Mouse (Mus musculus) left cerebral cortex, adult 2 months (tissue): ENCODE measurements at regions not wholly inside any gene's neighbourhood (a gene's known extent, or its start where the extent isn't known, plus 50 kb on each side); places are given as distances from the start of the nearest gene placed in this dataset.

Source experiments
- DNase-seq, 2 experiments: peaks; one replicate each; pipeline ENCODE4 v3.0.0; 2021 to 2022; ENCODE audit warnings: low spot score in 2 of 2, mixed read lengths in 1 of 2; ENCODE audit errors: extremely low spot score in 1 of 2
- H3K27ac ChIP-seq: fragments of 200-600 bp; 2 replicates; pipeline ENCODE4 v1.8.1; 2022
- H3K4me3 ChIP-seq: fragments of 200-600 bp; 2 replicates; pipeline ENCODE4 v1.8.1; 2022
- CTCF ChIP-seq: fragments of 200-600 bp; IDR thresholded peaks from 2 replicates; pipeline ENCODE4 v1.8.1; 2022; ENCODE audit warnings: antibody characterized with exemption, mild to moderate bottlenecking, moderate library complexity
- intact Hi-C: fragments of 180-260 bp; cut with DNase I; formaldehyde crosslinking; loops from one replicate; pipeline ENCODE4 v1.15.1; 2025

DNA sequence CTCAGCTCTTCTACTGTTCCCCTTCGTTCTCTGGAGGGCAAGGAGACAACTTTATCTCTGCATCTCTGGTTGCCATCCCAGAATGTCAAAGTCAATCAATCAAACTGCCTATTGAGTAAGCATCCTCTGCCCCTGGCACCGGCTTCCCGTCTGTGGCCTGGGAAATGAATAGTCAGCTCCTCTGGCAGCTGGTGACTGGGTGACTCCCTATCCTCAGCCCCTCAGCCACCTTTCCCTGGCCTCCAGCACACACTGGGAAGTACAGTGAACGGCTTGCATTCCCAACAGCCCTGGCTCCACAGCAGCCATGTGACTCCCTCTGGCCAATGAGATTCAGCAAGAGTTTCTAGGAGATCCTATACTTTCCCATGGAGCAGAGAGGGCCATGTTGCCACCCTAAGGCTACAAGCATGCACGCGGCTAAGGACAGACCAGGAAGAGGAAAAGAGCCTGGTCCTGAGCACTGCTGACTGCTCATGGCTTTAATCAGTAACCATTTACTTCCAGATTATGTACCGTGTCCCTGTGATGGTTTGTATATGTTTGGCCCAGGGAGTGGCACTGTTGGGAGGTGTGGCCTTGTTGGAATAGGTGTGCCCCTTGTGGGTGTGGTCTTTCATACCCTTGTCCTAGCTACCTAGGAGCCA, 119.6 kb downstream of the Inhbb start:
- no peak for TF ChIP-seq CTCF
- no peak for DNase-seq
- H3K4me3 ChIP-seq = no peak overlapping the region
- intact Hi-C loops = no loop called here
- H3K27ac ChIP-seq = no peak overlapping the region

GRCm38 (mm10) chr1:119301931-119302330, 120.1 kb downstream of the Inhbb start:
- H3K4me3 ChIP-seq = no peak overlapping the region
- intact Hi-C loops = no loop called here
- H3K27ac ChIP-seq = no peak overlapping the region
- TF ChIP-seq CTCF = no peak
- no peak for DNase-seq

DNA sequence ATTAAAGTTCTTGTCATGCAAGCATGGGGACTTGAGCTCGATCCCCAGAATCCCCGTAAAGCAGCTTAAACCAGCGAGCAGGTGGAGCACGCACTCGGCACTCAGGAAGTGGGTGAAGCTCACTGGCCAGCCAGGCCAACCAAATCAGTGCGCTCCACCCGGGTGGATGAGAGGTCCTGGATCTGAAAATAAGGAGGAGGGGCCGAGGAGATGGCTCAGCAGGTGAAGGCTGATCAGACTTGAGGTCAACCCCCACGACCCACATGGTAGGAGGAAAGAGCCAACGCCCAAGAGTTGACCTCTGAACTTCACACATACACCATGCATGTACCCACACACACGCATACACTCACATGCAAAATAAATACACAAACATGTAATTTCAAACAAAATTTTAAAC, 120.8 kb downstream of the Inhbb start:
- TF ChIP-seq CTCF = no peak
- intact Hi-C loops = no loop called here
- Histone ChIP-seq H3K27ac (no peak overlapping the region), H3K4me3 (no peak overlapping the region)
- DNase-seq = no peak

- TF ChIP-seq CTCF = no peak
- Histone ChIP-seq H3K4me3 (no peak overlapping the region), H3K27ac (no peak overlapping the region)
- no peak for DNase-seq
- intact Hi-C loops = no loop called here
Measured at GRCm38 (mm10) chr1:119299842-119300752, 122.0 kb downstream of the Inhbb start.

GRCm38 (mm10) chr1:119298696-119299230, 123.3 kb downstream of the Inhbb start:
- no peak for TF ChIP-seq CTCF
- intact Hi-C loops = no loop called here
- Histone ChIP-seq H3K27ac (no peak overlapping the region), H3K4me3 (no peak overlapping the region)
- no peak for DNase-seq

DNA sequence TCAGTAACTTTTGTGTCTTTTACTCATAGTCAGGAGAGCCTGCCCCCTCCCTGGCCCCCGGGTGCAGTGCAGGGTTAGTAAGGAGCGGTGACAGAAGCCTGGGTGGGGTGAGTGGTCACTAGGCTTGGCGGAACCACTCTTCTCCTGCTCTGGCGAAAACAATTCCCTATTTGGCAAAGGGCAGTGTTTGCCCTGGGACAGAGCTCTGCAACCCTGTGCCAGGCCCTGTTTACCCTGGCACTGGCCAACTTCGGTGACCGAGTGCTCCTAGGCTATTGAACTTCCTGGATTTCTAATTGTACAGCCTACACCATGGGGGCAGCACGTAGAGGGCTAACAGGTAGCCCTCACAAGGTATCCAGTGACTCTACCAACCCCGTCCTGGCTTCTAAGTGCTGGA, 126.9 kb downstream of the Inhbb start:
- no peak for DNase-seq
- intact Hi-C loops = no loop called here

GRCm38 (mm10) chr1:119293839-119294238, 128.2 kb downstream of the Inhbb start:
- intact Hi-C loops = no loop called here

More for the DNA sequence above, 126.9 kb downstream of the Inhbb start:
- H3K4me3 ChIP-seq = no peak overlapping the region
- no peak for TF ChIP-seq CTCF
- H3K27ac ChIP-seq = no peak overlapping the region

DNA sequence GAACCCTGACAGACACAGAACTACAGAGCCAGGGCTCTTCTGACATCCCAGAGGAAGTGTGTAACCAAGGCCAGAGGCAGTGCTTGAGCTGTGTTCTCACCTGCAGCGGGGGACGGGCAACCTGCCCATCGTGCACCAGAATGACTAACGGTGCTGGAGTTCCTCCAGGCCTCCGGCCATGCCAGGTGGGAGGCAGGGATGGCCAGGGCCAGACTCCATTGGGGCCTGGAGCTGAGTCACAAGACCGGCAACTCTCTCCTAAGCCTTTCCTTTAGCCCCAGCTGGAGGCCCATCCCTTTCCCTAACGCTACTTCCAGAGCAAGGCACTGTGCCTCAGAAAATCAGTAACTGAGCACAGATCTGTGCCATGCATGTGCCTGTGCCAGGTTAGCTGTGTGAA, 129.8 kb downstream of the Inhbb start:
- DNase-seq = no peak
- H3K4me3 ChIP-seq = no peak overlapping the region
- H3K27ac ChIP-seq = no peak overlapping the region
- intact Hi-C loops = no loop called here
- no peak for TF ChIP-seq CTCF

More at GRCm38 (mm10) chr1:119293839-119294238, 128.2 kb downstream of the Inhbb start:
- no peak overlapping the region for H3K4me3 ChIP-seq
- no peak for DNase-seq
- H3K27ac ChIP-seq = no peak overlapping the region
- no peak for TF ChIP-seq CTCF

- TF ChIP-seq CTCF = no peak
- Histone ChIP-seq H3K27ac (no peak overlapping the region), H3K4me3 (no peak overlapping the region)
- no peak for DNase-seq
- intact Hi-C loops = no loop called here
Measured at GRCm38 (mm10) chr1:119290165-119290916, 131.7 kb downstream of the Inhbb start.

GRCm38 (mm10) chr1:119289516-119290164, 132.4 kb downstream of the Inhbb start:
- H3K4me3 ChIP-seq = no peak overlapping the region
- intact Hi-C loops = no loop called here
- no peak for TF ChIP-seq CTCF
- no peak overlapping the region for H3K27ac ChIP-seq
- no peak for DNase-seq

DNA sequence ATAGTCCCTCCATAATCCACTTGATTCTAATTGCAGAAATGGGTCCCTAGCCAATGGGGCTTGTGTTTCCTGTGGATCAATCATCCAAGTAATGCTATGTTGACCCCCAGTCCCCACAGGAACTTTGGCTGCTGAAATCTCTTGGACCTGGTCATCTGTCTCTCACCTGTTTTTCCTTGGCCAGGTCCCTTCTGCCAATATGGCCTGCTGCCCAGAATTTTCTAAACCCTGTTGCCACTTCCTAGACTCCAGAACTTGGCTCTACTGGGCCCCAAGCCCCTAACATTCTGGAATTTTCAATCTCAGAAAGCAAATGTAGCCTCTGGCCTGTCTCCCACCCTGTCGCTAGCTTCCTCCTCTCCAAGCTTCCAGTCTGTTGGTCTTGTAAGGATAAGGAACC, 139.6 kb downstream of the Inhbb start:
- intact Hi-C loops = no loop called here
- Histone ChIP-seq H3K27ac (no peak overlapping the region), H3K4me3 (no peak overlapping the region)
- no peak for TF ChIP-seq CTCF
- no peak for DNase-seq
